Mouse (Mus musculus): ENCODE results near the gene Col3a1.

Col3a1 gene

GRCm38 (mm10) chr1:45379992-45380690, 68.8 kb downstream of the Col3a1 start:
- DNase-seq (ENCODE audit: extremely low read depth, low read depth, low spot score): no peak

GRCm38 (mm10) chr1:45381866-45382265, 70.5 kb downstream of the Col3a1 start:
- DNase-seq (ENCODE audit: extremely low read depth, low read depth, low spot score): no peak
